28 mouse cellular contexts compared by ENCODE assay signal in genomic region chr1:54168014-54168413, GRCm38 (mm10). TPM values are rescaled to one million over a fixed set of nuclear protein-coding genes. Genes with fewer than 3 reads are reported as not detected.
"Had no signal": no experiment of that assay in that cellular context is flagged by ENCODE, and none has a peak within 500 bp of the region (broad histone marks: within the 10 kb centered on the region; RNA-seq: fewer than 3 reads in every experiment).

No protein-coding gene starts in this region.

- ATAC-seq: hindbrain, postnatal 0 days; intestine, embryonic 16.5 days; liver, embryonic 12.5 days had no signal

- H3K27me3 ChIP-seq: heart, embryonic 13.5 days; heart, embryonic 15.5 days; hindbrain, embryonic 13.5 days; hindbrain, embryonic 15.5 days; kidney, embryonic 15.5 days; limb, embryonic 13.5 days; limb, embryonic 15.5 days; liver, embryonic 12.5 days had no signal

- H3K4me1 ChIP-seq: heart, embryonic 13.5 days; heart, embryonic 15.5 days; hindbrain, embryonic 13.5 days; hindbrain, embryonic 15.5 days; kidney, embryonic 15.5 days; limb, embryonic 13.5 days; limb, embryonic 15.5 days; liver, embryonic 12.5 days had no signal

- H3K36me3 ChIP-seq: heart, embryonic 13.5 days; heart, embryonic 15.5 days; hindbrain, embryonic 13.5 days; hindbrain, embryonic 15.5 days; kidney, embryonic 15.5 days; limb, embryonic 13.5 days; limb, embryonic 15.5 days; liver, embryonic 12.5 days had no signal

- DNase-seq: gastrocnemius, adult 2 months; gastrocnemius, postnatal 10 days; gastrocnemius, postnatal 25 days; heart, adult 18-20 months; heart, postnatal 14 days; heart, postnatal 36 days; kidney, adult 11 months; kidney, adult 2 months; kidney, adult 9 months; kidney, postnatal 14 days; kidney, postnatal 36 days; layer of hippocampus, adult 9-11 months; layer of hippocampus, postnatal 36 days; left cerebral cortex, postnatal 4 days had no signal

- H3K27ac ChIP-seq: gastrocnemius, adult 2 months; heart, embryonic 13.5 days; heart, embryonic 15.5 days; hindbrain, embryonic 13.5 days; hindbrain, embryonic 15.5 days; hindbrain, postnatal 0 days; kidney, embryonic 15.5 days; kidney, postnatal 0 days; limb, embryonic 13.5 days; limb, embryonic 15.5 days; liver, embryonic 12.5 days; liver, embryonic 14.5 days had no signal

- H3K9ac ChIP-seq: heart, embryonic 13.5 days; heart, embryonic 15.5 days; hindbrain, embryonic 13.5 days; hindbrain, embryonic 15.5 days; kidney, embryonic 15.5 days; limb, embryonic 13.5 days; limb, embryonic 15.5 days; liver, embryonic 12.5 days; liver, embryonic 14.5 days had no signal

- H3K4me3 ChIP-seq: gastrocnemius, adult 2 months; heart, embryonic 13.5 days; heart, embryonic 15.5 days; hindbrain, embryonic 13.5 days; hindbrain, embryonic 15.5 days; kidney, embryonic 15.5 days; limb, embryonic 13.5 days; limb, embryonic 15.5 days; liver, embryonic 12.5 days had no signal

RNA-seq across cellular contexts. Expression of gene Hecw2, which starts 27.0 kb away (rescaled TPM):
- total RNA-seq: granulocyte monocyte progenitor cell, adult 5-6 weeks; hematopoietic stem cell, adult 5-6 weeks had no signal
